Mouse (Mus musculus) neutrophil, adult 5-6 weeks (primary cell): ENCODE measurements at regions not wholly inside any gene's neighbourhood (a gene's known extent, or its start where the extent isn't known, plus 50 kb on each side); places are given as distances from the start of the nearest gene placed in this dataset.
"Not testable (repeated sequence)": the region's sequence is repeated elsewhere in the genome, so short reads cannot be mapped to it uniquely, and the experiment has no call there.

Experiments
- ATAC-seq: fragments of 151-379, 151-347 bp; 2 replicates; pipeline ENCODE4 v1.8.0; 2017; ENCODE audit warnings: mild to moderate bottlenecking, moderate TSS enrichment; ENCODE audit not compliant: insufficient number of reproducible peaks, poor library complexity, low FRiP score, severe bottlenecking; ENCODE audit errors: extremely low read depth

DNA sequence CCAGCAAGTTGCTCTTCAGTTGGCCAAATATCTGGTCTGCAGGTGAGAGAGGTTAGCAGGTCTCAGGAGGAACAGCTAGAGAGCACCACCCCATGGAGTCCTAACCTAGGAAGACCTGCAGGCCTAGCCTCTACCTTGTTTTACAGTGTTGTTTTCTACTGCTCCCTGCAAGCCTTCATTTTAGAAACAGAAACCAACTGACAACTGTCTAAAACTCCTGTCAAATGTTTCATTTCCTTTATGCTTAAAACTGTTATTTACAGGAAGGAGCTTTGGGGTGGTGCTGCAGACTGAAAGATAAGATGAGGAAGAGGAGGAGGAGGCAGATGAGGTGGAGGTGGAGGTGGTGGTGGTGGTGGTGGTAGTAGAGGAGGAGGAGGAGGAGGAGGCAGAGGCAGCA is 96.6 kb upstream of the Selenop start:
- ATAC-seq = no peak

DNA sequence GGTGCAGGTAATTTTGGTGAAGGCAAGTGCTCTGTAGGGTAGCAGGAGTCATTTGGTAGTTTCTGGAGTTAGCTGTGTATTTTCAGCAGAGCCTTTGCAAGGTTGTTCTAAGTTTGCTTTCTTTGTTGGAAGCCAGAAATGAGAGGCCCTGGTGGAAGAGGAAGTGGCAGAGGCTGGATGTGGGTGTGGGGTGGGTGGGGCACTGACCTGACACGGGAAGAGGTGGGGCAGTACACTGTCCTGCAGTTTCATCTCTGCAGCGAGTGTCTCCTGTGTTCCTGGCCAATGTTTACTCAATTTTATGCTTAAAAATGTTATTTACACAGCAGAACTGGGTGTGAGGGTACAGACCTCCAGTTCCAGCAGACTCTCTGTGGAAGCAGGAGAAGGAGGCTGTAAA is 94.3 kb upstream of the Selenop start:
- ATAC-seq = 0 out of 2 replicates have a peak, but pooled peaks have one; percentile 30

DNA sequence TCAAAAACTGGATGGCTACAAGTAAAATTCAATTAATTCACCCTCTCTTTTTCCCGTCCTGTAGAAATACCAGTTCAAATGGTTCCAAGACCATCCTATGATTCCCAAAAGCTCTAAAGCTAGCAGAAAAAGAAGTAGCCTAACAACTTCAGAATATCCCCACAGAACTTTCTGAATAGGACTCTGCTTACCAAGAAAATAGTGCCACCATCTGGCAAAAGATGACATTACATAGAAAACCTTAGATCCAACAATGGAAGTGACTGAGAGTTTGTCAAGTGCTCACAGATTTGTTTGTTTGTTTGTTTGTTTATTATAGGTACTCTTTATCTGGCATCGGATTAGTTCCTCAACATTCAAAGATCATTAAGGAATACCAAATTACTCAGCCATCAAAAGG is 93.5 kb upstream of the Selenop start:
- ATAC-seq = no peak

DNA sequence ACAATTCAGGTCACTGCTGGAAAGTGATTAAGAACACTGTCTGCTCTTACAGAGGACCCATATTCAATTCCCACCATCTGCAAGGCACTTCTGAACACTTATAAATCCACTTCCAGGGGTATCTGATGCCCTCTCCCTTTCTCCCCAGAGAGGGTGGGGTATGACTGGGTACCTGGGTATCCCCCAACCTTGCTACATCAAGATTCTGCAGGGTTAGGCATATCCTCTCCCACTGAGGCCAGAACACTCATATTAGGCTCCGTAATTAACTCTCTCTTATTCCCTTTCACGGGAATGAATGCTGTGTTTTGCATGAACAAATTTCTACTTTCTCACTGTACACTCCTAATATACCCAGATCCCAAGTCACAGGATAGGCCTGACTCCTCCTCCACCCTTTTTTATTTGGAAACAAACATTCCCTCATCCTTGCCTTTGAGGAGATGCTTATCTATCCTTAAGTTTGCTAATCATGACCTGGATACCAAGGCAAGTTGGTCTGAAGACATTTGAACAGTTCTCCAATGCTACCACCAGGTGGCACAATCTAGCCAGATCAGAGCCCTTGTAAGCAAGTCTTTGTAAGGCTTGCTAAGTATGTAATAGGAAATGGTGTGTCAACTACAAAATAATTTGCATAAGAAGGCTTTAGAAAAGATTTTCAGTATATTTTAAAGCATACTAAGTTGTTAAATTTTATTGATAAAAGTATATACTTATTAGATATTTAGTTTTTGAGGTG is 66.3 kb upstream of the Selenop start:
- peak; percentile 72; the same call in 1 of the 2 replicates for ATAC-seq

DNA sequence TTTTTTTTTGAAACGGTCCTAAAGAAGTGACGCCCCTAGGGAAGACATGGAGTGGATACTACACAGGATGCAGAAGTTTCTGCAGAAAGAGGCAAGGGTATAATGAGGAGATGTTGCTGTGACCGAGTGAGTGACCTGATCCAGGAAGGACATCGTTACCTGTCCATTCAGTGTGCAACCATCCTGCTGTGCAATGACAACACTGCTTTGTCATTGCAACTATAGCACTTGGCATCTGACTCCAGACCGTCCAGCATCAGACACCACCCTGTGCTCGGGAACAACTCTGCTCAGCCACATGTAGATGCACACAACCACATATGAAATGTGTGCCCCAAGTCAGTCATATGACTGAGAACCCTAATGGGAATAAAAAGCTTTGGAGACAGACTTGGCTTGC is 62.8 kb upstream of the Selenop start:
- no peak for ATAC-seq

DNA sequence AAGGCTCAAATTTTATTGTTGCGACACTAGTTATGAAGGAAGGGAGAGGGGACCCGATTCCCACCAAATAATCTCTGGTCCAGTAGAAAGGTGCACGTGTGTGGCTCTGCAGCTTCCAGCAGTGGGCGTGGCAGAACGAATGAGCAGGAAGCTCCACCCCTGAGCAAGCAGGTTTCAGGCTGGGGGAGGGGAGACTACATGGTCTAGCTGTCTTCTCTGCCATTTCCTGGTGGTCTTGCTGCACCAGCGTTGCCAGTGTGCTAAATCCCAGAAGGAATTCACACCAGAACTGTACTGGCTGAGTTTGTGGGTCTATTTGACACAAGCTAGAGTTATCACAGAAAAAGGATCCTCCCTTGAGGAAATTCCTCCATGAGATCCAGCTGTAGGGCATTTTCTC is 62.3 kb upstream of the Selenop start:
- not testable (repeated sequence) for ATAC-seq

DNA sequence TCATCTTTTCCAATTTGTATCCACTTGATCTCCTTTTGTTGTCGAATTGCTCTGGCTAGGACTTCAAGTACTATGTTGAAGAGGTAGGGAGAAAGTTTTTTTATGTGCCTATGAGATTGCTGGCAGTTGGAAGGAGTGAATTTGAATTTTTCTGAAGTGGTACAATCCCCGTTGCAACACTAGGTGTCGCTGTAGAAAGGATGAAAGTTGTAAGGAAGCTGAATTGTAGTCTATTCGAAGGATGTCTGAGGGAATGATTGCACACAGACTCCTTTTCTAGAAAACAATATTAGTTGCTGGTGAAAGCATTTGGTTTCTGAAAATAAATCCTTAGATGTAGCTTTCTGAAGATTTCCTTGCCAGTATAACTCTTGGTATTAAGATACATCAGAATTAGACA is 54.6 kb upstream of the Selenop start:
- peak; percentile 63; the same call in 1 of the 2 replicates for ATAC-seq

DNA sequence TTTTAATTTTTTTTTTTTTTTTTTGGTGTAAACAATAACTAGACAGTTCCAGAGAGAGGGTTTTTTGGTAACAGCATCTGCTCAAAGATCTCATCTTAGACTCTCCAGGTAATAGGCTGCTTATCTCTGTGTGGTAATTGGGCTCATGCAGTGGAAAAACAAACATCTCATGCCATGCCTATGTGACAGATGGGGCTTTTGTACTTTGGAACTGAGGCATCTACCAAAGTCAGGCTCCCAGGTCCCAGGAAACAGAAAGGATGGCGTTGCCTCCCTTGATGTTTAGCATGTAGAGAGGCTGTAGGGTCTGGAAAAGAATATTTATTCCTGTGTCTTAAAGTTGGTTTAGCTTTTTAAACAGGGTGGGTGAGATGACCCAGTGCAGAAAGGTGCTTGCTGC is 53.1 kb upstream of the Selenop start:
- no peak for ATAC-seq
